ENCODE assay signal across 8 mouse cellular contexts in the genomic region with DNA sequence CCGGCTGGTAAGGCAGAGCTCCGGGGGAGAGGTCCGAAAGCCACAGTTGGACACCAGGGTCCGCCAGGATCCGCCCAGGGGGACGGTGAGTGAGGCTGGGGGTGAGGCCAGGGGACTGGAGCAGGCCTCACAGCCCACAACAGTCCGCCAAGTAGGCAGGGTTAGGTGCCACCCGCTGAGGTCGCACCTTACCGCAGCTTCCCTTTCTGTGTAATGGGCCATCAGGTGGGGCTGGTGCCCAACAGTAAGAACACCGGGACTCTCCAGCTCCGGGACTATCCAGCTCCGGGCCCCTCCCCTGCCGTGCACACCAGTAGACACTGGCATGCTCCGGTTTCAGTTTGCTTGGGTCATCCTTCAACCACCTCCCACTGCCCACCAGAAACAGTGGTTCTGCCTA. TPM values are rescaled to one million over a fixed set of nuclear protein-coding genes. Genes with fewer than 3 reads are reported as not detected.
DNase-seq lines count a peak whose midpoint lies in the region; ATAC-seq and TF ChIP-seq lines count a peak whose summit lies in the region.

No protein-coding gene starts in this region.

- H3K9me3 ChIP-seq in liver, embryonic 12.5 days (replicated peaks) = no peaks in the 10 kb centered on the region
- no peaks in the 10 kb centered on the region for H3K9me3 ChIP-seq in stomach, postnatal 0 days (ENCODE audit: control insufficient read depth, low read length)

- H3K9ac ChIP-seq in liver, embryonic 12.5 days = no peak overlapping the region
- peak overlapping the region; percentile 59; the same call in 1 of the 2 replicates for H3K9ac ChIP-seq in stomach, postnatal 0 days (ENCODE audit: low read length)

- TF ChIP-seq POLR2A in testis, adult 2 months (IDR thresholded peaks at IDR 0.05; ENCODE audit: control insufficient read depth, low read depth, low read length) = no peak

- H3K4me1 ChIP-seq in testis, adult 2 months (ENCODE audit: control insufficient read depth, insufficient read depth, low read length) = peaks cover 7% of the 10 kb centered on the region
- H3K4me1 ChIP-seq in liver, embryonic 12.5 days = peaks cover 9% of the 10 kb centered on the region
- no peaks in the 10 kb centered on the region for H3K4me1 ChIP-seq in stomach, postnatal 0 days (replicated peaks; ENCODE audit: control insufficient read depth, insufficient read depth)

- H3K27me3 ChIP-seq in testis, adult 2 months (ENCODE audit: control insufficient read depth, insufficient read depth, low read length) = no peaks in the 10 kb centered on the region
- peaks cover 83% of the 10 kb centered on the region for H3K27me3 ChIP-seq in liver, embryonic 12.5 days (replicated peaks)
- H3K27me3 ChIP-seq in stomach, postnatal 0 days (ENCODE audit: control insufficient read depth, insufficient read depth, low read length) = no peaks in the 10 kb centered on the region

- peak overlapping the region; percentile 79 for H3K4me2 ChIP-seq in liver, embryonic 12.5 days
- H3K4me2 ChIP-seq in stomach, postnatal 0 days (replicated peaks; ENCODE audit: low read depth) = peak overlapping the region; percentile 99

- H3K4me3 ChIP-seq in testis, adult 2 months (ENCODE audit: control insufficient read depth, low read depth, low read length) = peak overlapping the region; percentile 57
- H3K4me3 ChIP-seq in liver, embryonic 12.5 days = peak overlapping the region; percentile 52; the same call in 1 of the 2 replicates
- peak overlapping the region; percentile 57 for H3K4me3 ChIP-seq in stomach, postnatal 0 days (ENCODE audit: low read depth, low read length)

- no peak for TF ChIP-seq EP300 in stomach, postnatal 0 days (optimal IDR thresholded peaks at IDR 0.05)

- ATAC-seq in liver, embryonic 12.5 days = no peak
- ATAC-seq in stomach, postnatal 0 days (ENCODE audit: low FRiP score, low TSS enrichment) = no peak

- no peaks in the 10 kb centered on the region for H3K36me3 ChIP-seq in testis, adult 2 months (ENCODE audit: control insufficient read depth, insufficient read depth, low read length)
- H3K36me3 ChIP-seq in liver, embryonic 12.5 days = no peaks in the 10 kb centered on the region
- H3K36me3 ChIP-seq in stomach, postnatal 0 days (ENCODE audit: control insufficient read depth, insufficient read depth, low read length) = no peaks in the 10 kb centered on the region

- TF ChIP-seq CTCF in testis, adult 2 months (IDR thresholded peaks at IDR 0.05; ENCODE audit: control insufficient read depth, insufficient read depth, insufficient replicate concordance, low read depth, low read length) = no peak
- no peak for TF ChIP-seq CTCF in stomach, postnatal 0 days (IDR thresholded peaks at IDR 0.05; ENCODE audit: low read depth)

- H3K27ac ChIP-seq in testis, adult 2 months (ENCODE audit: control insufficient read depth, insufficient read depth, low read depth, low read length) = no peak overlapping the region
- no peak overlapping the region for H3K27ac ChIP-seq in liver, embryonic 12.5 days
- H3K27ac ChIP-seq in stomach, postnatal 0 days (replicated peaks) = no peak overlapping the region

- DNase-seq in cerebellum, adult 11 months = peak; percentile 54
- DNase-seq in cerebellum, postnatal 4 days (ENCODE audit: low spot score in 2 of 2) = no peak
- no peak for DNase-seq in testis, postnatal 14 days (ENCODE audit: low spot score)
- DNase-seq in stomach, postnatal 0 days (ENCODE audit: low spot score) = no peak
- DNase-seq in adrenal gland, postnatal 4 days (ENCODE audit: low spot score in 2 of 2) = no peak
- DNase-seq in embryo, embryonic 9.5 days (ENCODE audit: extremely low spot score) = no peak

- 10% methylated on average over 15 of the region's 15 CpGs for WGBS in liver, embryonic 12.5 days (ENCODE audit: insufficient replicate concordance)
- 21% methylated on average over 15 of the region's 15 CpGs for WGBS in stomach, postnatal 0 days

RNA-seq across cellular contexts. Expression of a gene that starts 1.0 kb away (rescaled TPM):
- 12.9 and 14.8 TPM in 2 replicates for polyA plus RNA-seq in testis, adult 2 months (2012; rRNA removed)
- polyA plus RNA-seq in liver, embryonic 12.5 days (2016; fragmentation: Nextera tagmentation; extraction: Ambion mirVana) = 0.48 and 0.71 TPM in 2 replicates
- polyA plus RNA-seq in stomach, postnatal 0 days (2015; fragmentation: Nextera tagmentation; extraction: Ambion mirVana) = 1.8 and 2.0 TPM in 2 replicates
- 10 to 100 TPM; 17.4 to 17.6 TPM for total RNA-seq in adrenal gland, postnatal 4 days (2021)

RNA-seq across cellular contexts. Expression of a gene that starts 57.3 kb away (rescaled TPM):
- 9.9 and 10.1 TPM in 2 replicates for polyA plus RNA-seq in testis, adult 2 months (2012; rRNA removed)
- polyA plus RNA-seq in liver, embryonic 12.5 days (2016; fragmentation: Nextera tagmentation; extraction: Ambion mirVana) = 8.7 and 9.5 TPM in 2 replicates
- polyA plus RNA-seq in stomach, postnatal 0 days (2015; fragmentation: Nextera tagmentation; extraction: Ambion mirVana) = 18.1 and 21.1 TPM in 2 replicates
- 10 to 100 TPM; 39.6 to 40.2 TPM for total RNA-seq in adrenal gland, postnatal 4 days (2021)
